Mouse (Mus musculus): ENCODE results near the gene 4930430F08Rik.

- TF ChIP-seq CTCF (IDR thresholded peaks at IDR 0.05; ENCODE audit: borderline replicate concordance, extremely low read depth, insufficient read depth, insufficient read length), result no peak
- no peak for TF ChIP-seq POLR2A (IDR thresholded peaks at IDR 0.05; ENCODE audit: borderline replicate concordance, extremely low read depth, insufficient read depth, insufficient read length, poor library complexity, severe bottlenecking)
Measured at GRCm38 (mm10) chr10:100622494-100622893, 32.3 kb upstream of the 4930430F08Rik start.

Measured in brain, embryonic 14.5 days (tissue).